Mouse (Mus musculus) limb, embryonic 15.5 days (tissue): ENCODE measurements around the gene Desi2. TPM values are rescaled to one million over a fixed set of nuclear protein-coding genes. Genes with fewer than 3 reads are reported as not detected.
"Not testable (repeated sequence)": the region's sequence is repeated elsewhere in the genome, so short reads cannot be mapped to it uniquely, and the experiment has no call there.

Source experiments
- ATAC-seq: fragments of 200-750 bp; cut with Nextera tagmentation; 2 replicates; pipeline ENCODE4 v1.8.0; 2017; ENCODE audit warnings: low read depth, moderate TSS enrichment; ENCODE audit not compliant: insufficient number of reproducible peaks, low FRiP score, low TSS enrichment
- H3K27ac ChIP-seq: fragments of 300-500 bp; sonication (generic); 2 replicates; pipeline ENCODE4 v1.5.1; 2015; ENCODE audit warnings: moderate library complexity, mild to moderate bottlenecking, inconsistent platforms
- H3K27me3 ChIP-seq: fragments of 300-500 bp; sonication (generic); 2 replicates; pipeline ENCODE4 v1.6.1; 2015; ENCODE audit warnings: inconsistent platforms
- H3K36me3 ChIP-seq: fragments of 300-500 bp; sonication (generic); 2 replicates; pipeline ENCODE4 v1.6.1; 2015; ENCODE audit warnings: inconsistent platforms
- H3K4me1 ChIP-seq: fragments of 300-500 bp; sonication (generic); 2 replicates; pipeline ENCODE4 v1.6.1; 2015; ENCODE audit warnings: inconsistent platforms
- H3K4me2 ChIP-seq: fragments of 300-500 bp; sonication (generic); 2 replicates; pipeline ENCODE4 v1.6.1; 2015; ENCODE audit warnings: mild to moderate bottlenecking, inconsistent platforms
- H3K4me3 ChIP-seq: fragments of 300-500 bp; sonication (generic); 2 replicates; pipeline ENCODE4 v1.5.1; 2015; ENCODE audit warnings: mild to moderate bottlenecking, inconsistent platforms
- H3K9ac ChIP-seq: fragments of 300-500 bp; sonication (generic); 2 replicates; pipeline ENCODE4 v1.6.1; 2015; ENCODE audit warnings: inconsistent platforms
- H3K9me3 ChIP-seq: fragments of 300-500 bp; sonication (generic); 2 replicates; pipeline ENCODE4 v1.6.1; 2016; ENCODE audit warnings: inconsistent platforms
- WGBS: fragments of 180-500 bp; shearing (Covaris S2); methylation state at CpG from one replicate; pipeline ENCODE4 v1.1.7; 2015; 5-methylcytosine and 5-hydroxymethylcytosine counted together
- polyA plus RNA-seq: library from polyadenylated mRNA; unstranded; fragments of >200 nt; fragmentation: Nextera tagmentation; extraction: Ambion mirVana; gene quantifications from 2 replicates; pipeline ENCODE4 v1.2.1, GENCODE M21; 2015

Gene Desi2
- polyA plus RNA-seq = 22.7 and 26.2 TPM in 2 replicates

GRCm38 (mm10) chr1:178187216-178187791, at the start of gene Desi2:
TSS of gene Desi2 (plus strand) at chr1:178187417.
- H3K36me3 ChIP-seq, H3K27me3 ChIP-seq, H3K9me3 ChIP-seq, H3K4me1 ChIP-seq: not testable (repeated sequence)
- peak within 1 kb of the TSS; percentile 59 for H3K4me2 ChIP-seq
- ATAC-seq = peak; percentile 100
- WGBS = under 1% methylated on average over 37 of the region's 37 CpGs
- H3K4me3 ChIP-seq = peak within 1 kb of the TSS; percentile 68
- H3K9ac ChIP-seq = 0 out of 2 replicates have a peak within 1 kb of the TSS, but pooled peaks have one; percentile 50
- H3K27ac ChIP-seq = peak within 1 kb of the TSS; percentile 69

- not testable (repeated sequence) for H3K36me3 ChIP-seq, H3K4me1 ChIP-seq, ATAC-seq, H3K9ac ChIP-seq, H3K27me3 ChIP-seq, H3K4me2 ChIP-seq, H3K4me3 ChIP-seq, H3K27ac ChIP-seq, H3K9me3 ChIP-seq
- 6% methylated on average over 1 of the region's 2 CpGs for WGBS
These were observed 40.7 kb upstream of the Desi2 start for GRCm38 (mm10) chr1:178146513-178146912.

GRCm38 (mm10) chr1:178146915-178147314, 40.3 kb upstream of the Desi2 start:
- WGBS = 38% methylated on average over 4 of the region's 4 CpGs
- H3K27ac ChIP-seq, H3K4me2 ChIP-seq, H3K36me3 ChIP-seq, H3K9ac ChIP-seq, H3K4me1 ChIP-seq, H3K9me3 ChIP-seq, H3K4me3 ChIP-seq, ATAC-seq, H3K27me3 ChIP-seq: not testable (repeated sequence)

DNA sequence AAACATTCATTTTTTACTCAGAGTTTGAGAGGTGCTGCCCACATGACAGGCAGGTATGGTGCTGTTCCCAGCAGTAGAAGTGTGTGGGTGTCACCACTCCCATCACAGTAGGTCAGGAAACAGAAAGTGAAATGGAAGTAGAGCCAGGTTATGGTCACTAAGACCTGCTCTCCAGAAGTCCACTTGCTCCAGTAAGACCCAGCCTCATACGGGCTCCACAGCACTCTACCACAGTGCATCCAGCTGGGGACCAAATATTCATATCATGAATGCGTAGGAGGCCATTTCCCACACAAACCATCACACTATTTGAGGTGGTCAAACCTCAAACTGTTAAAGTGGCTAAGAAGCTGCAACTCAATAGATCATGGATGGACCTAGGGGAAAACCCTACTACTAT, 5.0 kb upstream of the Desi2 start:
- ATAC-seq = no peak
- Histone ChIP-seq H3K9me3 (no peaks in the 10 kb centered on the region), H3K27me3 (no peaks in the 10 kb centered on the region), H3K4me1 (no peaks in the 10 kb centered on the region), H3K9ac (no peak overlapping the region), H3K4me3 (no peak overlapping the region), H3K4me2 (no peak overlapping the region), H3K27ac (no peak overlapping the region), H3K36me3 (no peaks in the 10 kb centered on the region)
- WGBS = 94% methylated on average over 2 of the region's 2 CpGs

DNA sequence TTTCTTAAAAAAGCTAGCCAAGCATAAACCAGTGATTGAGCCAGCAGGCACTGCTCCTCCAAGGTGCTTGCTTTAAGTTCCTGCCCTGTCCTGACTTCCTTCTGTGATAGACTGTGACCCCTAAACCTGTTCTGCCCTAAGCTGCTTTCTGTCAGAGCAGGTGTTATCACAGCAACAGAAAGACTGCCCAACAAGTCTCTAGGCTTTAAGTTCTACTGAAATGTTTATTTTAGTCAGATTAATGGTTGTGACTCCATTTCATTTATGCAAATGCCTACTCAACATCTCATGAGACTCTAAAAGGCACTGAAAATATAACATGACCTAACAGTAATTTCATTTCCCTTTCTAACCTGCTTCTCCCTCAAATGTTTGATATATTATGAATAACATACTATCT, 1.6 kb upstream of the Desi2 start:
- Histone ChIP-seq H3K4me2 (no peak overlapping the region), H3K4me3 (no peak overlapping the region), H3K36me3 (no peaks in the 10 kb centered on the region), H3K9ac (no peak overlapping the region), H3K9me3 (no peaks in the 10 kb centered on the region), H3K27ac (no peak overlapping the region), H3K27me3 (no peaks in the 10 kb centered on the region), H3K4me1 (peaks cover 7% of the 10 kb centered on the region)
- ATAC-seq = no peak

GRCm38 (mm10) chr1:178187810-178188209, 593 bp downstream of the Desi2 start:
- H3K9me3 ChIP-seq, H3K27me3 ChIP-seq, H3K4me1 ChIP-seq, H3K36me3 ChIP-seq: not testable (repeated sequence)
- 0 out of 2 replicates have a peak overlapping the region, but pooled peaks have one; percentile 50 for H3K9ac ChIP-seq
- H3K4me3 ChIP-seq = peak overlapping the region; percentile 68
- under 1% methylated on average over 28 of the region's 38 CpGs for WGBS
- ATAC-seq = peak; percentile 53; the same call in 1 of the 2 replicates
- H3K4me2 ChIP-seq = peak overlapping the region; percentile 42; the same call in 1 of the 2 replicates
- H3K27ac ChIP-seq = peak overlapping the region; percentile 69

GRCm38 (mm10) chr1:178188386-178188785, 1.2 kb downstream of the Desi2 start:
- no peaks in the 10 kb centered on the region for H3K36me3 ChIP-seq
- H3K27me3 ChIP-seq = no peaks in the 10 kb centered on the region
- no peak overlapping the region for H3K27ac ChIP-seq
- peak overlapping the region; percentile 39 for H3K4me3 ChIP-seq
- H3K4me1 ChIP-seq = peaks cover 7% of the 10 kb centered on the region
- no peaks in the 10 kb centered on the region for H3K9me3 ChIP-seq
- ATAC-seq = no peak
- H3K4me2 ChIP-seq = peak overlapping the region; percentile 59
- WGBS = 7% methylated on average over 13 of the region's 13 CpGs
- H3K9ac ChIP-seq = no peak overlapping the region

DNA sequence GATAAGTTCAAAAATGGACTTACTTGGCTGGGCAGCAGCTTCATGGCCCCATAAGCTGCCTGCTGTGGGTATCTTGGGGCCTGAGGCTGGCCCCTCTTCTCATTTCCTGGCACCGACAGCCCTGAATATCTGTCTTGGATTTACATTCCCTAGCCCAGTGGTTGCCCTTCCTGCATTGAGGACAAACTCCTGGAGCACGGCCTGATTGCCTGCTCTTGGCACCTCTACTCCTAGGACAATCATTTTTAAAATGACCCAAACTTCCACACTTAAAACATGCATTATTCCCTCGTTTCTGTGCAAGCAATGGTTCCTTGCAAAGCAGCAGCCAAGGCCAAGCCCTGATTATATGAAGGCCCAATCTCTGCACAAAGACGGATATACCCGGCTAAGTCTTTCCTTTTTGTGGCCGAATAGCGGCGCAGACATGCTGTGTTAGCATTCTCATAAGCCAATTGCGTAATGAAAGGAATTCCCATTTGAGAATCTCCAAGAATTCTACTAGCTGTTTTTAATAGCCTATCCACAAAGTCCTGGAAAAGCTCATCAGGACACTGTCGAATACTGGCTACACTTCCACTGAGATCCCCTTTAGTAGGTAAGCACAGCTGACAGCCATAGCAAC, 18.6 kb downstream of the Desi2 start:
- no peak overlapping the region for H3K4me2 ChIP-seq
- no peaks in the 10 kb centered on the region; the same call in 1 of the 2 replicates for H3K36me3 ChIP-seq
- peak overlapping the region; percentile 13; the same call in 1 of the 2 replicates for H3K27ac ChIP-seq
- no peaks in the 10 kb centered on the region for H3K27me3 ChIP-seq
- no peaks in the 10 kb centered on the region for H3K4me1 ChIP-seq
- no peaks in the 10 kb centered on the region for H3K9me3 ChIP-seq
- no peak overlapping the region for H3K9ac ChIP-seq
- WGBS = 77% methylated on average over 10 of the region's 10 CpGs
- H3K4me3 ChIP-seq = no peak overlapping the region
- ATAC-seq = no peak

DNA sequence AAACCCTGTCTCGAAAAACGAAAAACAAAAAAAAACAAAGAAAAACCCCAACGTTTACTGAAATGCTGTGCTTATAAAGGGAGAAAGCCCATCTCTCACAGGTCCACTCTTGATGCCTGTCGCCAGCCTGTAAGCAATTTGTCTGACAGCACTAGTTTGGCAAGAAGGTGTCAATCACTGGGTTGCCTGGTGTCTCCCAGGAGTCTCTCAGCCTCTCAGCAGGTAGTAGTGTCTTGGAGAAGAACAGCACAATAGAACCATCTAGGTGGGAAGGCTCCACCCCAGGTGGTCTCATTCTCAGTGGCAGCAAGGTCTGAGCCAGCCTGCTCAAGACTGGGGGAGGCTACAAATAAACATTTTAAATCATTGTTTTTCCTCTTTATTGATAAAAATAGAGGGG, 20.6 kb downstream of the Desi2 start:
- not testable (repeated sequence) for ATAC-seq, H3K36me3 ChIP-seq, H3K4me1 ChIP-seq, H3K9ac ChIP-seq, H3K27ac ChIP-seq, H3K4me3 ChIP-seq, H3K9me3 ChIP-seq, H3K4me2 ChIP-seq, H3K27me3 ChIP-seq
- WGBS = 85% methylated on average over 4 of the region's 4 CpGs

DNA sequence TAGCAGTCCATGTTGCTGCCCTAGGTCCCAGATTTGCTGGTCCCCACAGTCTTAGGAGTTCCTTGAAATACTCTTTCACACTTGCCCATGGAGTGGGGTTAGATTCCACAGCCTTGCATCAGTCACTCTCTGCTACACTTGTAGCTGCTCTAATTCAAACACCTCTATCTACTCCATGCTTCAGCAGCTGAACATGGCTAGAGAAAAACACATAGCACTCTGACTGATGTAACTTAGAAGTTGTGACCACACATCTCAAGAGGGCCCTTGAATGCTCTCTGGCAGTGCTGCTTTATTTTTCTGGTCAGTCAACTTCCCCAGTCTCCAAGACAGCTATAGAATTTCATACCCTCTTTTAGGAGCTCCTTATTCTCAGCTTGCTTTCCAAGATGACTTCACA, 22.7 kb downstream of the Desi2 start:
- no peak overlapping the region for H3K4me2 ChIP-seq
- H3K4me1 ChIP-seq = no peaks in the 10 kb centered on the region
- H3K9ac ChIP-seq = no peak overlapping the region
- no peak overlapping the region for H3K27ac ChIP-seq
- no peaks in the 10 kb centered on the region for H3K9me3 ChIP-seq
- H3K27me3 ChIP-seq = no peaks in the 10 kb centered on the region
- ATAC-seq = no peak
- no peaks in the 10 kb centered on the region for H3K36me3 ChIP-seq
- H3K4me3 ChIP-seq = no peak overlapping the region

DNA sequence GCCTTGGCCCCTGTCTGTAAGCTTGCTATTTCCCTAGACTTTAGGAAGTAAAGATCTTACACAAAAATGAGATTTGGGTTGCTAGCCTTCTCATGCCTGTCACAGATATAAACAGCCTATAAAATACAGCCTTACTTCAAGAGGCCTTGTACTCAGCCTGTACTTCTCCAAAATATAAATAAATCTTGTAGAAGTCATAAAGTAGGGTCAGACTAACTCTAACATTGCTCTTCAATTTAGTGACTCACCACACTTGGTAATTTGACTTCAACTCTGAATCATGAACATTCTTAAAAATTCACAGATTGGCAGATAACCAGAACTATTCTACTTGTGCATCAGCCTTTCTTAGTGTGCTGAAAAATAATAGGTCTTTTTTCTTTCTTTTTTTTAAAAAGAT, 29.9 kb downstream of the Desi2 start:
- H3K4me1 ChIP-seq = no peaks in the 10 kb centered on the region
- no peaks in the 10 kb centered on the region for H3K9me3 ChIP-seq
- no peaks in the 10 kb centered on the region for H3K36me3 ChIP-seq
- H3K27me3 ChIP-seq = no peaks in the 10 kb centered on the region
- H3K27ac ChIP-seq = no peak overlapping the region
- no peak for ATAC-seq
- H3K9ac ChIP-seq = no peak overlapping the region
- H3K4me3 ChIP-seq = no peak overlapping the region
- no peak overlapping the region for H3K4me2 ChIP-seq

GRCm38 (mm10) chr1:178218305-178218704, 31.1 kb downstream of the Desi2 start:
- Histone ChIP-seq H3K9ac (no peak overlapping the region), H3K36me3 (no peaks in the 10 kb centered on the region), H3K4me3 (no peak overlapping the region), H3K27ac (no peak overlapping the region), H3K27me3 (no peaks in the 10 kb centered on the region), H3K4me1 (no peaks in the 10 kb centered on the region), H3K4me2 (no peak overlapping the region), H3K9me3 (no peaks in the 10 kb centered on the region)
- no peak for ATAC-seq
